Mouse (Mus musculus): ENCODE measurements around the gene Npepl1. TPM values are rescaled to one million over a fixed set of nuclear protein-coding genes. Genes with fewer than 3 reads are reported as not detected.

Npepl1 gene
- polyA plus RNA-seq, 1 experiment from 2014 or later, result 41.2 TPM

GRCm38 (mm10) chr2:174116929-174117328 lies 6.8 kb downstream of the Npepl1 start:
- no peaks in the 10 kb centered on the region for H3K9me3 ChIP-seq (replicated peaks)
- no peak overlapping the region for H3K4me3 ChIP-seq
- WGBS, result 86% methylated on average over 16 of the region's 16 CpGs
- DNase-seq (ENCODE audit: low spot score), result no peak
- no peak overlapping the region for H3K27ac ChIP-seq (replicated peaks)
- no peaks in the 10 kb centered on the region for H3K4me1 ChIP-seq
- peaks cover 73% of the 10 kb centered on the region for H3K36me3 ChIP-seq
- no peaks in the 10 kb centered on the region for H3K27me3 ChIP-seq (ENCODE audit: low read depth, poor library complexity, severe bottlenecking)

GRCm38 (mm10) chr2:174118141-174118540 lies 8.0 kb downstream of the Npepl1 start:
- peak; percentile 24 for DNase-seq (ENCODE audit: low spot score)
- H3K36me3 ChIP-seq, result peaks cover 81% of the 10 kb centered on the region

GRCm38 (mm10) chr2:174119259-174119658 lies 9.1 kb downstream of the Npepl1 start:
- H3K27me3 ChIP-seq (ENCODE audit: low read depth, poor library complexity, severe bottlenecking), result no peaks in the 10 kb centered on the region
- 91% methylated on average over 11 of the region's 11 CpGs for WGBS
- H3K9me3 ChIP-seq (replicated peaks), result peaks cover 6% of the 10 kb centered on the region
- H3K4me3 ChIP-seq, result no peak overlapping the region
- no peak overlapping the region for H3K27ac ChIP-seq (replicated peaks)
- H3K36me3 ChIP-seq, result peaks cover 85% of the 10 kb centered on the region
- no peaks in the 10 kb centered on the region for H3K4me1 ChIP-seq
- DNase-seq (ENCODE audit: low spot score), result no peak

More at GRCm38 (mm10) chr2:174118141-174118540, 8.0 kb downstream of the Npepl1 start:
- no peak overlapping the region for H3K27ac ChIP-seq (replicated peaks)
- H3K4me1 ChIP-seq, result no peaks in the 10 kb centered on the region
- H3K27me3 ChIP-seq (ENCODE audit: low read depth, poor library complexity, severe bottlenecking), result no peaks in the 10 kb centered on the region
- 69% methylated on average over 11 of the region's 11 CpGs for WGBS
- H3K4me3 ChIP-seq, result no peak overlapping the region
- H3K9me3 ChIP-seq (replicated peaks), result no peaks in the 10 kb centered on the region

GRCm38 (mm10) chr2:174120631-174121030 lies 10.5 kb downstream of the Npepl1 start:
- H3K4me3 ChIP-seq, result no peak overlapping the region
- no peak for DNase-seq (ENCODE audit: low spot score)
- WGBS, result 93% methylated on average over 19 of the region's 19 CpGs
- no peaks in the 10 kb centered on the region for H3K27me3 ChIP-seq (ENCODE audit: low read depth, poor library complexity, severe bottlenecking)
- H3K36me3 ChIP-seq, result peaks cover 82% of the 10 kb centered on the region
- no peak overlapping the region for H3K27ac ChIP-seq (replicated peaks)
- H3K9me3 ChIP-seq (replicated peaks), result peaks cover 18% of the 10 kb centered on the region
- no peaks in the 10 kb centered on the region for H3K4me1 ChIP-seq

GRCm38 (mm10) chr2:174121411-174121947 lies 11.3 kb downstream of the Npepl1 start:
- WGBS, result 79% methylated on average over 12 of the region's 12 CpGs

GRCm38 (mm10) chr2:174122331-174122730 lies 12.2 kb downstream of the Npepl1 start:
- H3K9me3 ChIP-seq (replicated peaks), result peaks cover 18% of the 10 kb centered on the region
- no peak overlapping the region for H3K4me3 ChIP-seq
- H3K27ac ChIP-seq (replicated peaks), result no peak overlapping the region; the same call in 1 of the 2 replicates
- 89% methylated on average over 2 of the region's 2 CpGs for WGBS
- H3K36me3 ChIP-seq, result peaks cover 68% of the 10 kb centered on the region
- no peak for DNase-seq (ENCODE audit: low spot score)
- no peaks in the 10 kb centered on the region for H3K27me3 ChIP-seq (ENCODE audit: low read depth, poor library complexity, severe bottlenecking)
- peaks cover 12% of the 10 kb centered on the region for H3K4me1 ChIP-seq

More at GRCm38 (mm10) chr2:174121411-174121947, 11.3 kb downstream of the Npepl1 start:
- H3K9me3 ChIP-seq (replicated peaks), result peaks cover 18% of the 10 kb centered on the region
- no peaks in the 10 kb centered on the region for H3K27me3 ChIP-seq (ENCODE audit: low read depth, poor library complexity, severe bottlenecking)
- H3K27ac ChIP-seq (replicated peaks), result no peak overlapping the region; the same call in 1 of the 2 replicates
- no peak for DNase-seq (ENCODE audit: low spot score)
- H3K4me1 ChIP-seq, result peaks cover 3% of the 10 kb centered on the region
- H3K4me3 ChIP-seq, result no peak overlapping the region
- H3K36me3 ChIP-seq, result peaks cover 75% of the 10 kb centered on the region

- DNase-seq (ENCODE audit: low spot score), result peak; percentile 6
- H3K4me3 ChIP-seq, result no peak overlapping the region
- H3K27ac ChIP-seq (replicated peaks), result no peak overlapping the region
- peaks cover 66% of the 10 kb centered on the region for H3K36me3 ChIP-seq
- H3K9me3 ChIP-seq (replicated peaks), result peaks cover 18% of the 10 kb centered on the region
- 72% methylated on average over 3 of the region's 3 CpGs for WGBS
- H3K27me3 ChIP-seq (ENCODE audit: low read depth, poor library complexity, severe bottlenecking), result no peaks in the 10 kb centered on the region
- peaks cover 17% of the 10 kb centered on the region for H3K4me1 ChIP-seq
Observed at GRCm38 (mm10) chr2:174123731-174124130, 13.6 kb downstream of the Npepl1 start.

GRCm38 (mm10) chr2:174126522-174127375 lies 16.6 kb downstream of the Npepl1 start:
- peaks cover 36% of the 10 kb centered on the region for H3K36me3 ChIP-seq
- WGBS, result 6% methylated on average over 21 of the region's 21 CpGs
- peaks cover 18% of the 10 kb centered on the region for H3K9me3 ChIP-seq (replicated peaks)
- peaks cover 17% of the 10 kb centered on the region for H3K4me1 ChIP-seq
- DNase-seq (ENCODE audit: low spot score), result peak; percentile 68
- peak overlapping the region; percentile 83 for H3K27ac ChIP-seq (replicated peaks)
- H3K4me3 ChIP-seq, result peak overlapping the region; percentile 42
- H3K27me3 ChIP-seq (ENCODE audit: low read depth, poor library complexity, severe bottlenecking), result no peaks in the 10 kb centered on the region

GRCm38 (mm10) chr2:174127376-174127713 lies 17.2 kb downstream of the Npepl1 start:
- Histone ChIP-seq H3K4me1 (peaks cover 17% of the 10 kb centered on the region), H3K4me3 (peak overlapping the region; percentile 42), H3K9me3 (replicated peaks) (peaks cover 18% of the 10 kb centered on the region), H3K27me3 (ENCODE audit: low read depth, poor library complexity, severe bottlenecking) (no peaks in the 10 kb centered on the region), H3K36me3 (peaks cover 30% of the 10 kb centered on the region), H3K27ac (replicated peaks) (peak overlapping the region; percentile 83)
- 21% methylated on average over 6 of the region's 6 CpGs for WGBS
- no peak for DNase-seq (ENCODE audit: low spot score)

- DNase-seq (ENCODE audit: low spot score), result no peak
- Histone ChIP-seq H3K27me3 (ENCODE audit: low read depth, poor library complexity, severe bottlenecking) (no peaks in the 10 kb centered on the region), H3K27ac (replicated peaks) (no peak overlapping the region), H3K36me3 (peaks cover 14% of the 10 kb centered on the region), H3K4me1 (peaks cover 17% of the 10 kb centered on the region), H3K9me3 (replicated peaks) (peaks cover 15% of the 10 kb centered on the region), H3K4me3 (no peak overlapping the region)
- WGBS, result 94% methylated on average over 6 of the region's 6 CpGs
Observed at GRCm38 (mm10) chr2:174128926-174129325, 18.8 kb downstream of the Npepl1 start.

GRCm38 (mm10) chr2:174130468-174131097 lies 20.4 kb downstream of the Npepl1 start:
- Histone ChIP-seq H3K36me3 (no peaks in the 10 kb centered on the region), H3K9me3 (replicated peaks) (no peaks in the 10 kb centered on the region), H3K27ac (replicated peaks) (no peak overlapping the region), H3K27me3 (ENCODE audit: low read depth, poor library complexity, severe bottlenecking) (no peaks in the 10 kb centered on the region), H3K4me1 (peaks cover 17% of the 10 kb centered on the region), H3K4me3 (no peak overlapping the region)
- DNase-seq (ENCODE audit: low spot score), result no peak
- WGBS, result 91% methylated on average over 8 of the region's 8 CpGs

- no peak for DNase-seq (ENCODE audit: low spot score)
- no peaks in the 10 kb centered on the region for H3K9me3 ChIP-seq (replicated peaks)
- no peaks in the 10 kb centered on the region for H3K36me3 ChIP-seq
- no peaks in the 10 kb centered on the region for H3K27me3 ChIP-seq (ENCODE audit: low read depth, poor library complexity, severe bottlenecking)
- no peak overlapping the region for H3K27ac ChIP-seq (replicated peaks)
- 85% methylated on average over 8 of the region's 8 CpGs for WGBS
- peaks cover 7% of the 10 kb centered on the region for H3K4me1 ChIP-seq
- H3K4me3 ChIP-seq, result no peak overlapping the region
Observed at GRCm38 (mm10) chr2:174132413-174132969, 22.3 kb downstream of the Npepl1 start.

All from midbrain, embryonic 10.5 days (tissue).